Mouse (Mus musculus): ENCODE measurements at regions not wholly inside any gene's neighbourhood (a gene's known extent, or its start where the extent isn't known, plus 50 kb on each side); places are given as distances from the start of the nearest gene placed in this dataset.

GRCm38 (mm10) chr2:160591446-160592180 lies 54.1 kb upstream of the Top1 start:
- no peaks in the 10 kb centered on the region for H3K36me3 ChIP-seq (replicated peaks; ENCODE audit: low read length)
- peaks cover 8% of the 10 kb centered on the region for H3K9me3 ChIP-seq
- peaks cover 33% of the 10 kb centered on the region for H3K27me3 ChIP-seq (replicated peaks)
- TF ChIP-seq FLI1 (IDR thresholded peaks at IDR 0.05; ENCODE audit: low read length) (no peak), GATA1 (IDR thresholded peaks at IDR 0.05; ENCODE audit: borderline replicate concordance, low read length) (no peak)
- H3K4me1 ChIP-seq: no peaks in the 10 kb centered on the region; the same call in 1 of the 2 replicates
- no peak overlapping the region for H3K4me3 ChIP-seq (replicated peaks)

DNA sequence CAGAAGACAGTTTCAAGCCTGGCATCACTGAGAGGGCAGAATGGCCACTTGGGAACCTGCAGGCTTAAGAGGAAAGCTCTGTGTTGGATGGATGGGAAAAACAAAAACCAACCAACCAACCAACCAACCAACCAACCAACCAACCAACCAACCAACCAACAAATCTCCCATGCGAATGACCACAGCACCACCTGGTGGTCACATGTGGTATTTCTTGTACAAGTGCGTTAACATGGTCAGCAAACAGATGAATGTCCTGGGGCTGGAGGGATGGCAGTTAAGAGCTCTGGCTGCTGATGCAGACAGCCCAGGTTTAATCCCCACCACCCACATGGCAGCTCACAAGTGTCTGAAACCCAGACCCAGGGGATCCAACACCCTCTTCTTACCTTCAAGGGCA lies 52.7 kb upstream of the Top1 start:
- peaks cover 12% of the 10 kb centered on the region for H3K4me1 ChIP-seq
- no peaks in the 10 kb centered on the region for H3K36me3 ChIP-seq (replicated peaks; ENCODE audit: low read length)
- no peak for TF ChIP-seq GATA1 (IDR thresholded peaks at IDR 0.05; ENCODE audit: borderline replicate concordance, low read length)
- no peak for TF ChIP-seq FLI1 (IDR thresholded peaks at IDR 0.05; ENCODE audit: low read length)
- peaks cover 30% of the 10 kb centered on the region for H3K27me3 ChIP-seq (replicated peaks)
- H3K9me3 ChIP-seq: 0 out of 2 replicates have a peak, but pooled peaks cover 3% of the 10 kb centered on the region
- H3K4me3 ChIP-seq (replicated peaks): no peak overlapping the region
